Mouse (Mus musculus): Measurements from ENCODE around the gene Pdpr.

GRCm38 (mm10) chr8:111093865-111094718 lies at the start of gene Pdpr:
- no peak for TF ChIP-seq CTCF (IDR thresholded peaks at IDR 0.05; ENCODE audit: extremely low read depth, insufficient read depth, low read length)
- TF ChIP-seq POLR2A (IDR thresholded peaks at IDR 0.05; ENCODE audit: extremely low read depth, insufficient read depth, low read length), result no peak
